Mouse (Mus musculus): ENCODE data around the gene 1700022I11Rik. TPM values are rescaled to one million over a fixed set of nuclear protein-coding genes. Genes with fewer than 3 reads are reported as not detected.

1700022I11Rik gene
- polyA plus RNA-seq, 1 experiment from 2014 or later = 0.41 TPM

GRCm38 (mm10) chr4:43030780-43031230, 61.4 kb downstream of the 1700022I11Rik start:
- Histone ChIP-seq H3K9me3 (ENCODE audit: control insufficient read depth, low read length) (no peaks in the 10 kb centered on the region), H3K4me2 (peak overlapping the region; percentile 89), H3K27ac (ENCODE audit: low read depth, low read length) (peak overlapping the region; percentile 84), H3K27me3 (replicated peaks; ENCODE audit: control insufficient read depth, insufficient read depth, low read length) (no peaks in the 10 kb centered on the region), H3K9ac (ENCODE audit: low read depth, low read length) (peak overlapping the region; percentile 99), H3K4me1 (replicated peaks; ENCODE audit: control insufficient read depth, insufficient read depth, low read length) (peaks cover 15% of the 10 kb centered on the region), H3K4me3 (ENCODE audit: low read depth, low read length) (peak overlapping the region; percentile 90), H3K36me3 (ENCODE audit: control insufficient read depth, insufficient read depth, low read length) (peaks cover 31% of the 10 kb centered on the region)
- WGBS = under 1% methylated on average over 28 of the region's 28 CpGs
- DNase-seq (ENCODE audit: low spot score) (peak; percentile 61), ATAC-seq (replicated peaks; ENCODE audit: low FRiP score) (peak; percentile 62)

DNA sequence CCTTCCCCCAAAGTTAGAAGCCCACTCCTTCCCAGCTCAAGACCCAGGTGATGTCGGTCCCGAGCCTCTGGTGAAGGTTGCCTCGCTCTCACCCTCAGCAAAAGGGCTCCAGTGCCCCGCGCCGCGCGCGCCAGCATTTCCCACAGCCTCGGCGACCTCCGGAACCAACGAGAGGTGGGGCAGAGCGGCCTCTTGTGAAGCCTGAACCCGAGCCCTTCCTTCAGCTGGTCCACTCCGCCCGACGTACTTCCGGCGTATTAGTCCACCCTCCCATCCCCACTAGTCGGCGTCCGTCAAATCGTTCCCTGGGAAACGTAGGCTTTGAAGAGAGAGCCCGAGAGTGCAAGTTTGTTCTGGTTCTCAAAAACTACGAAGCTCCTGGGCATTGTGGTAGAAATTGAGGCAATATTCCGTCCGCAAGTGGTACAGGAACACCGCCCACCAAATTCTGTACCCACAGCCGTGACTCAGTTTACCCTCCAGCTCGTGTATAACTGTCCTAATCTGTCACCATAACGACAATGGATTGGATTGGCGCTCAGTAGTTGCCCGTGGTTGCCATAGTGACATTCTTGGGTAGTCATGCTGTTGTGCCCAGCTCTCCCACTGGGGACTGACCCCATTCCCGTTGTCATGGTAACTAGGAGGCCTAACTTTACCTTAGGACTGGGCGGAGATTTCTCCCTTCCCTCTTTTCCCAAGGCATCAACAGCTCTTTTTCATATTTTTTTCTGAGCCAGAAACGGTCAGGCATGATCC, 62.0 kb downstream of the 1700022I11Rik start, which contains the start of gene Stoml2:
TSS of gene Stoml2 (minus strand) at position 474 of the 759 bp plus-strand sequence.
- peaks cover 35% of the 10 kb centered on the region for H3K36me3 ChIP-seq (ENCODE audit: control insufficient read depth, insufficient read depth, low read length)

DNA sequence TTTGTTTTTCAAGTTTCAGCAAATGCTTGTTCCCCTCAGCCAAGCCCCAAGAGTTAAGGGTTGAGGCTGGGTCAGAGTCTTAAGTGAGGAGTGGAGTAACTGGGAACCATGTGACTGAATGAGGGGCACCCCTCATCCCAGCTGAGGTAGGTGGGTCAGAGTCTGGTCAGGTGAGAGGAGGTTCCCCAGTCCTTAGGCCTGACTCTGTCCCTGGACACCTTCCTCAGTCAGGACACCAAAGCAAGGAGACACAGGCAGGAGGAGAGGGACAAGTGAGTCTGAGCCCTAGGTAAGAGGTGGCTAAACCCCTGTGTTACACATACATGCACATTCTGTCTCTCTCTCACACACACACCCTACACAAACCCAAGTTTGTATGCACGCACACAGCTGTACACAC, 63.1 kb downstream of the 1700022I11Rik start:
- Histone ChIP-seq H3K9me3 (ENCODE audit: control insufficient read depth, low read length) (no peaks in the 10 kb centered on the region), H3K4me2 (no peak overlapping the region), H3K27me3 (replicated peaks; ENCODE audit: control insufficient read depth, insufficient read depth, low read length) (no peaks in the 10 kb centered on the region), H3K4me1 (replicated peaks; ENCODE audit: control insufficient read depth, insufficient read depth, low read length) (peaks cover 29% of the 10 kb centered on the region), H3K4me3 (ENCODE audit: low read depth, low read length) (no peak overlapping the region), H3K36me3 (ENCODE audit: control insufficient read depth, insufficient read depth, low read length) (peaks cover 25% of the 10 kb centered on the region), H3K9ac (ENCODE audit: low read depth, low read length) (no peak overlapping the region), H3K27ac (ENCODE audit: low read depth, low read length) (no peak overlapping the region)
- WGBS = 75% methylated on average over 1 of the region's 1 CpGs
- no peak for DNase-seq (ENCODE audit: low spot score)
- no peak for ATAC-seq (replicated peaks; ENCODE audit: low FRiP score)

More for the DNA sequence above, 62.0 kb downstream of the 1700022I11Rik start, which contains the start of gene Stoml2:
- peak within 1 kb of the TSS; percentile 89 for H3K4me2 ChIP-seq
- H3K4me1 ChIP-seq (replicated peaks; ENCODE audit: control insufficient read depth, insufficient read depth, low read length) = peaks cover 18% of the 10 kb centered on the region
- peak; percentile 97 for ATAC-seq (replicated peaks; ENCODE audit: low FRiP score)
- H3K9me3 ChIP-seq (ENCODE audit: control insufficient read depth, low read length) = no peaks in the 10 kb centered on the region
- peak; percentile 87 for DNase-seq (ENCODE audit: low spot score)
- 1% methylated on average over 38 of the region's 38 CpGs for WGBS
- H3K4me3 ChIP-seq (ENCODE audit: low read depth, low read length) = peak within 1 kb of the TSS; percentile 90
- H3K9ac ChIP-seq (ENCODE audit: low read depth, low read length) = peak within 1 kb of the TSS; percentile 99
- H3K27ac ChIP-seq (ENCODE audit: low read depth, low read length) = peak within 1 kb of the TSS; percentile 84
- no peaks in the 10 kb centered on the region for H3K27me3 ChIP-seq (replicated peaks; ENCODE audit: control insufficient read depth, insufficient read depth, low read length)

Other genes starting within 250 kb of the 1700022I11Rik start
- not detected in 2 replicates for gene 4930578G10Rik, start 234.1 kb upstream of the 1700022I11Rik start, polyA plus RNA-seq (2014; fragmentation: Nextera tagmentation; extraction: Ambion mirVana)
- gene Ccl19, start 213.0 kb upstream of the 1700022I11Rik start, polyA plus RNA-seq (2014; fragmentation: Nextera tagmentation; extraction: Ambion mirVana) = not detected in 2 replicates
- gene Ccl21a, start 195.6 kb upstream of the 1700022I11Rik start, polyA plus RNA-seq (2014; fragmentation: Nextera tagmentation; extraction: Ambion mirVana) = 0.65 and 1.2 TPM in 2 replicates
- gene Fam205a1, start 115.7 kb upstream of the 1700022I11Rik start, polyA plus RNA-seq (2014; fragmentation: Nextera tagmentation; extraction: Ambion mirVana) = 0.22 and 0.29 TPM in 2 replicates
- gene Gm12394, start 112.8 kb upstream of the 1700022I11Rik start, polyA plus RNA-seq (2014; fragmentation: Nextera tagmentation; extraction: Ambion mirVana) = 0.11 and 0.18 TPM in 2 replicates
- 0.71 and 0.75 TPM in 2 replicates for gene Fam205c, start 95.4 kb upstream of the 1700022I11Rik start, polyA plus RNA-seq (2014; fragmentation: Nextera tagmentation; extraction: Ambion mirVana)
- 0.38 and 0.42 TPM in 2 replicates for gene Phf24, start 52.9 kb upstream of the 1700022I11Rik start, polyA plus RNA-seq (2014; fragmentation: Nextera tagmentation; extraction: Ambion mirVana)
- 2.0 and 3.0 TPM in 2 replicates for gene Dnajb5, start 19.8 kb upstream of the 1700022I11Rik start, polyA plus RNA-seq (2014; fragmentation: Nextera tagmentation; extraction: Ambion mirVana)
- 452 and 513 TPM in 2 replicates for gene Vcp, start 30.9 kb downstream of the 1700022I11Rik start, polyA plus RNA-seq (2014; fragmentation: Nextera tagmentation; extraction: Ambion mirVana)
- gene Fancg, start 40.9 kb downstream of the 1700022I11Rik start, polyA plus RNA-seq (2014; fragmentation: Nextera tagmentation; extraction: Ambion mirVana) = 18.2 and 18.6 TPM in 2 replicates
- 22.5 and 23.3 TPM in 2 replicates for gene Pigo, start 56.2 kb downstream of the 1700022I11Rik start, polyA plus RNA-seq (2014; fragmentation: Nextera tagmentation; extraction: Ambion mirVana)
- gene Stoml2, start 62.1 kb downstream of the 1700022I11Rik start, polyA plus RNA-seq (2014; fragmentation: Nextera tagmentation; extraction: Ambion mirVana) = 409 and 425 TPM in 2 replicates
- gene Fam214b, start 76.6 kb downstream of the 1700022I11Rik start, polyA plus RNA-seq (2014; fragmentation: Nextera tagmentation; extraction: Ambion mirVana) = 6.0 and 7.4 TPM in 2 replicates
- 2.0 and 2.4 TPM in 2 replicates for gene Unc13b, start 89.3 kb downstream of the 1700022I11Rik start, polyA plus RNA-seq (2014; fragmentation: Nextera tagmentation; extraction: Ambion mirVana)